Mouse (Mus musculus) small intestine, adult 2 months (tissue): Measurements from ENCODE around the gene Sgpp1.

Experiments used
- CTCF ChIP-seq: fragments of 200-500 bp; IDR thresholded peaks from 2 replicates; pipeline ENCODE4 v1.5.1; 2012; ENCODE audit warnings: low read depth, mild to moderate bottlenecking, control low read depth, inconsistent platforms, low read length, moderate library complexity, mixed read lengths; ENCODE audit not compliant: insufficient replicate concordance, insufficient read length; ENCODE audit errors: extremely low read depth
- POLR2A ChIP-seq: fragments of 200-500 bp; IDR thresholded peaks from 2 replicates; pipeline ENCODE4 v1.6.1; 2012; ENCODE audit warnings: low read depth, mild to moderate bottlenecking, control low read depth, inconsistent platforms, low read length, moderate library complexity

- TF ChIP-seq POLR2A: no peak
- TF ChIP-seq CTCF: no peak
Observed at GRCm38 (mm10) chr12:75670611-75671010, 64.9 kb downstream of the Sgpp1 start.
